Mouse (Mus musculus) lung, postnatal 14 days (tissue): ENCODE results near the gene Traf1.
A peak's percentile ranks its signal among the peaks of the same experiment; 100 is the strongest.

Source experiments
- DNase-seq: peaks from one replicate; pipeline ENCODE4 v3.0.0; 2021

Traf1 gene

GRCm38 (mm10) chr2:34940246-34940645 lies 21.3 kb downstream of the Traf1 start:
- DNase-seq, result no peak

- DNase-seq, result no peak
Observed at GRCm38 (mm10) chr2:34938269-34939208, 23.0 kb downstream of the Traf1 start.

GRCm38 (mm10) chr2:34937460-34937859 lies 24.1 kb downstream of the Traf1 start:
- DNase-seq, result no peak

GRCm38 (mm10) chr2:34927320-34927719 lies 34.3 kb downstream of the Traf1 start:
- DNase-seq, result no peak

- no peak for DNase-seq
Observed at GRCm38 (mm10) chr2:34922729-34923128, 38.8 kb downstream of the Traf1 start.

- no peak for DNase-seq
Observed at GRCm38 (mm10) chr2:34920144-34920543, 41.4 kb downstream of the Traf1 start.

- no peak for DNase-seq
Observed at GRCm38 (mm10) chr2:34915103-34915502, 46.5 kb downstream of the Traf1 start.

GRCm38 (mm10) chr2:34914823-34915082 lies 46.8 kb downstream of the Traf1 start:
- DNase-seq, result no peak

GRCm38 (mm10) chr2:34914069-34914822 lies 47.3 kb downstream of the Traf1 start:
- DNase-seq, result peak; percentile 45

- DNase-seq, result peak; percentile 35
Observed at GRCm38 (mm10) chr2:34913218-34914068, 48.1 kb downstream of the Traf1 start, which contains the start of gene Phf19. Gene Phf19 (minus strand): TSS chr2:34914026.

- no peak for DNase-seq
Observed at GRCm38 (mm10) chr2:34912613-34913012, 49.0 kb downstream of the Traf1 start.

GRCm38 (mm10) chr2:34911871-34912270 lies 49.7 kb downstream of the Traf1 start:
- DNase-seq, result no peak

GRCm38 (mm10) chr2:34909719-34910118 lies 51.9 kb downstream of the Traf1 start:
- DNase-seq, result no peak

GRCm38 (mm10) chr2:34906861-34907604 lies 54.5 kb downstream of the Traf1 start:
- peak; percentile 63 for DNase-seq

GRCm38 (mm10) chr2:34906426-34906825 lies 55.1 kb downstream of the Traf1 start:
- DNase-seq, result no peak

- DNase-seq, result peak; percentile 99
Observed at GRCm38 (mm10) chr2:34904849-34905542, 56.6 kb downstream of the Traf1 start.

- no peak for DNase-seq
Observed at GRCm38 (mm10) chr2:34903652-34904405, 57.7 kb downstream of the Traf1 start.

- no peak for DNase-seq
Observed at GRCm38 (mm10) chr2:34903191-34903590, 58.4 kb downstream of the Traf1 start.

GRCm38 (mm10) chr2:34902731-34903130 lies 58.8 kb downstream of the Traf1 start:
- DNase-seq, result peak; percentile 44

- no peak for DNase-seq
Observed at GRCm38 (mm10) chr2:34901726-34902125, 59.8 kb downstream of the Traf1 start.

- DNase-seq, result no peak
Observed at GRCm38 (mm10) chr2:34900412-34900811, 61.2 kb downstream of the Traf1 start.
